Mouse (Mus musculus): ENCODE data around the gene Pou2f1.

Pou2f1 gene

DNA sequence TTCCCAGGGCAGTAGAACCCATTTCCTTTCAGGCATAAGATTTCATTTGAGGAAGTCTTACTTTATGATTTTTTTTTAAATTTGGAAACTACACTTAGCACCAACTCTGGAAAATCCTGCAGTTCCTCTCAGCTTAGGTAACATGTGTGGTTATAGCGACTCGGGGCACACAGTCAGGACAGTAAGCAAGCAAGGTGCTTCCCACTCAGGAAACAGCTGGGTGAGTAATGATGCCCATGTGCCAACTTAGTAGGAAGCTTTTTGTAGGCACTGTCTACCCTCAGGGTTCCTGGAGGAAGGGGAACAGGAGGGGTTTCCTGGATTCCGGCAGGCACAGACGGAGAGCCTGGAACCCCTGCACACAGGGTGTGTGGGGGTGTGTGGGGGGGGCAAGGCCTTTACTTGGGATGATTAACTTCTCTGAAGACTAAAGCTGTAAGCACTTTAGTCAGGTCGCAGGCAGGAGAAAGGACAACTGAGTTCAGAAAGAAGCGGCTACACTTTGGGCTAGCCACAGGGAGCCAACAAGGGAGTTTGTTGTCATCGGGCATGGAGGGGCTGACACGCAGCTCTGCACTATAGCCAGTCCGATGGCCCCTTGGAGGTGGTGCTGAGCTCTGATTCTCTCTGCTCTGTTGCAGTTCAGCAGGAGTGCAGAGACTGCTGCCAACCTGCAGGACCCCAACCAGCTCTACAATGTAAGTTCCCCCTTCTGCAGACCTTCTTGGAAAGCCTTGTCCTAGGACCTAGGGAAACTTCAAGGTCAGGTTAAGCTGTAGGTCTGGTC lies 146.5 kb downstream of the Pou2f1 start:
- in situ Hi-C loops (cut with MboI; ENCODE audit: unreplicated experiment in 2 of 2): loop anchor here (5.0 kb wide), 1 partner anchor 296 kb away; no protein-coding TSS in a partner anchor

DNA sequence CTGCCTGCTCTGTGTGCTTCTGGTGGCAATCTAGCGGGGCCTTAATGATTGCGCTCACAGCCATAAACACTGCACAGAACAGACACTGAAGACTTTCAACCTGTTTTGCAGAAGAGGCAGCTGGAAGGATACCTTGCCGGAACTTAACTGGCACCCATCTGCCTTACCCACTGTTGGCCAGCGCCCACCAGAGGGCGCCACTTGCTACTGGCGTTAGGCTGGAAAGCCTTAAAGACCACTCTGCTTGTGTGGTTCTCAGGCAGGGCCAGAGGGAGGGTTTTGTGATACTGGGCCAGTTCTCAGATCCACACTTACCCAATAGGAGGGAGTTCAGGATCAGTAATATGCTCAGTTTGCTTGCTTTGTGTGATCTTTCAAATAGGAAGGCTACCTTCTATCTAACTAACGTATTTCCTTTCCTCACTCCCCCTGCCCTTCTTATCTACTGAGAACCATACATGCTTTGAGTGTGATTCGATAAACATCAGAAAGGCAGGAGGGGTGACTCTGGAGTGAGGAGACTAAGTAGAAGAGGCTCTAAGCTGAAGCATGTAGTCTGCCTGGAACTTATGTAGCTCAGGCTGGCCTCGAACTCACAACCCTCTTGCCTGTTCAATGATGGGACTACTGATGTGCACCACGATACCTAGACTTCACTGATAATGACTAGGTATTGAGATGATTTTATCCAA lies 148.6 kb downstream of the Pou2f1 start:
- in situ Hi-C loops (cut with MboI; ENCODE audit: unreplicated experiment in 2 of 2): loop anchor here (5.0 kb wide), 2 partner anchors 113 to 118 kb away; no protein-coding TSS in a partner anchor

DNA sequence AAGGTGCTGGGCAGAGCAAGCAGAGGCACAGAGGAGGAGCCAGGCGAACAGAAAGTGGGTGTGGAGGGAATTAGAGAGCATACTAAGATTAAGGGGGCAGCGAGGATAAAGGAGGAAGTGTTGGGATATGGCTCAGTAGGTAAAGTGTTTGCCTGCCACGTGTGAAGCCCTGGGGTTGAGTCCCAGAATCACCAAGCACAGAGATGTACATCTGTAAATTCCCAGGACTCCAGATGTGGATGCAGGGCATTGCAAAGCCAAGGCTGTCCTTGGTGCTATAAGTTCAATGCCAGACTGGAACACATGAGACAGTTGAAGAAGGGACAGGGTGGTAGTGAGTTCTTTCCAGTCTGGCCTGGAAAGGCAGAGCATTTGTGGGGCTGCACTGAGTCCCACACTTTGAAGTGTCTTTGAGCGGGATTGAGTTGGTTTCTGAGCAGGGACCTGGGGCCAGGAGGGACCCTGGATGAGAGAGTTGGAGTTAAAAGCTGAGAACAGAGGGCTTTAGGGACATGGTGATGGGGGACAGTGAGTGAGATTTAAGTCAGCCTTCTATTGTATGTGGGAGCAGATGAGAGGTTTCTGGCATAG lies 149.3 kb downstream of the Pou2f1 start:
- in situ Hi-C loops (cut with MboI; ENCODE audit: unreplicated experiment in 2 of 2): loop anchor here (5.0 kb wide), 2 partner anchors 114 to 119 kb away; no protein-coding TSS in a partner anchor

DNA sequence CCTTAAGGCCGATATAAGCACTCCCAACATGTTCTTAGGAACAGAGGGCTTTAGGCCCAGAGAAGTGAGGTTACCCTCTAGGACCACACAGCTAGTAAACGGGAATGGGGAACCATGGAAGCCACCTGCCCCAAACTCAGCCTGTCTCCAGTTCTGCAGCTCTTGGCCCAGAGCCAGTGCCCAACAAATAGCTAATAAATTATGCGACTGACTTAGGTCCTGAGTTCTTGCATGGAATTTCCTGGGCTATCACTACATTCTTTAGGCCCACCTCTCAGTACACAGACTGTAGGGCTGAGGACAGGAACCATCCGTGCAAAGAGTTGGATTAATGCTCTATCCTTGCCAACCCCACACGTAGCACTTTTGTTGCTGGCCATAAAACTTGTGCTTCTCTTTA lies 150.3 kb downstream of the Pou2f1 start:
- in situ Hi-C loops (cut with MboI; ENCODE audit: unreplicated experiment in 2 of 2): loop anchor here (5.0 kb wide), 2 partner anchors 115 to 120 kb away; no protein-coding TSS in a partner anchor

DNA sequence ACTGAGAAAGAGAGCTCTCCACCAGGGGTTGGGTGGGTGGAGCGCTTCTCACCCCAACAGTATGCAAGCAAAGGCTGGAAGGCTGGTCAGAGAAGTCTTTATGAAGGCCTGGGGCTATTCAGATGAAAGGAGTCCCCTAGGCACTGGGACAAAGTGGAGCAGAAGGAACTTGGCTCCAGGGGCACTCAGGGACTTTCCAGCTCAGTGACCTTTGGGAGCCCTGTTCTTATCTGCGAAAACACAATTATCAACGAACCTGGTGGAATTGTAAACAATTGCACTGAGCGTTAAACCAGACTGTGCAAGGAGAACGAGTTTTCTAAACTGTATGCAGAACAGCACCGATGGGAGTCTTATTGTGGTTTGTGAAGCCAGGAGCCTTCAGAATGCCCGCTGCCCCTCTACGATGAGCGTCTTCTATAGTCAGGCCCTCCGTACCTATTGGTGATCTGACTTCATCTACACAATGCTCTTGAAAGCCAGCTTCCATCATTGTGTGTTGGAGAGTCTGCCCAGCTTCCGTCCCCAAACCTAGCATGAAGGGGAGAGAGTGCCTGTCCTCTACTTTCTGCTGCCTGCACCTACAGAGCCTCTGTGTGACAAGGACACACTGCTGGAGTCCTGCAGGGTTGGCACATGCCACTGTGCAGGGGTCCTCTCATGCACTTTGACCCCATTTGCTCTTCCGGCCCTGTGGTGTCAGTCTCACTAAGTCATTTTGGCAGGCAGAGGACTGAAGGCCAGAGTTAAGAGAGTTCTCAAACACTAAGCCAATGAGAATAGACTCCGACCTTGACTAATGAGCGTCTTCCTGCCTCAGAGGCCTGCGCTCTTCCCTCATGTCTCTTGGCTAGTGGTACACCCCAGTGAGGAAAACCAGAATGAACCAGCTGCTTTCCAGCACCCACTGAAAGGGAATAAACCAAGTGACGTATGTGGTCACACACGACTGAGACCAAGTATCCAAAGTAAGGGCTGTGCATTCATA lies 152.7 kb downstream of the Pou2f1 start:
- in situ Hi-C loops (cut with MboI; ENCODE audit: unreplicated experiment in 2 of 2): loop anchor here (5.0 kb wide), 3 partner anchors 67 to 123 kb away; no protein-coding TSS in a partner anchor

DNA sequence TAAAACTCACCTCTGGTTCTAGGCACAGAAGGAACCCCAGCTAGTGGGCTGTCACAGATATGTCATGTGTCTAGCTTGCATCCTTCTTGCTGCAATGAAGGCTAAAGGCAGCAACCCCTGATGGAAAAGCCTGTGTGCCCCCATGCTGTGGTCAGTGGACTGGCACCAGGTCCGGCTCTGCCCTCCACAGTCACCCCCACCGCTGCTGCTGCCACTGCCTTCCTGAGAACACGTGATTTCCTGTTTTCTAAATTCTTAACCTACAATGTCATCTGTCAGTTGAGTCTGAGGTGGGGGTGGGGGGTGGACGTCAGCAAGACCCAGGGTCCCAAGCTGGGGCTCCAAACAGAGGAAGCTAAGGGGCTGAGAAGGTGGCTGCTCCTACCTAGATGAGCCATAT lies 153.6 kb downstream of the Pou2f1 start:
- in situ Hi-C loops (cut with MboI; ENCODE audit: unreplicated experiment in 2 of 2): loop anchor here (5.0 kb wide), 1 partner anchor 67 kb away; no protein-coding TSS in a partner anchor

DNA sequence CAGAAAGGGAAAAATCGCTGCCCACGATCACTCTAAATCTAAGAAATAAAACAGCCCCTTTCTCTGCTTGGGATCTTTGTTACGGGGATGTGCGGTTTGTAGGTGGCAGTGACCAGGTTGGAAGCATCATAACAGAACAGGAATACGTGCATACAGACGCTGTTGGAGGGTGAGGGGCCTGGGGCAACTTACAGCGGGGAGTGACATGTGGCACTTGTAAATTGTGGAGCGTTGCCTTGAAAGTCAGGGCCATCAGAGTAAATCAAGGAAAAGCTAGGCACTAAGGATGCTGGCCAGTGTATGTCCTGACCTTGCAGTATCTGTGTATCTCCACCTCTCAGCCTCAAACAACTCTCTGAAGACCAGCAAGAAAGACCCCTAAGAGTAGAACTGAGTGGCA lies 154.1 kb downstream of the Pou2f1 start:
- in situ Hi-C loops (cut with MboI; ENCODE audit: unreplicated experiment in 2 of 2): loop anchor here (5.0 kb wide), 1 partner anchor 66 kb away; no protein-coding TSS in a partner anchor

DNA sequence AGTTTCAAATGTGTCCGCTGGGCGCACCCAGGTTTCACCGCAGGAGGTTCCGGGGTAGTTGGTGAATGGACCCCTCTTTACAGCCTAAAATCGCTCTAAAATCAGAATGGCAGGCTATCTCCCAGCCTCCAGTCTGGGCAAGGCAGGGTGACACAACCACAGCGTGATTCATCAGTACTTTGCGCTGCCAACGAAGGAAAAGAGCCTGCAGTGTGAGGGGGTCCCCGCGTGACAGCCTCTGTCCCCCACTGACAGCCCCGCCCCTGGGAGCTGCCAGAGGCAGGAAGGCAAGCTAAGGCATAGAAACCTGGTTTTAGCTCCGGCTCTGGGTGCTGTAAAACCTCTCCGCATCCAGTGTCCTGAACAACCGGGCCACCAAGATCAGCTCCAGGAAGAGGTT lies 157.1 kb downstream of the Pou2f1 start:
- in situ Hi-C loops (cut with MboI; ENCODE audit: unreplicated experiment in 2 of 2): loop anchor here (5.0 kb wide), 1 partner anchor 63 kb away; no protein-coding TSS in a partner anchor

DNA sequence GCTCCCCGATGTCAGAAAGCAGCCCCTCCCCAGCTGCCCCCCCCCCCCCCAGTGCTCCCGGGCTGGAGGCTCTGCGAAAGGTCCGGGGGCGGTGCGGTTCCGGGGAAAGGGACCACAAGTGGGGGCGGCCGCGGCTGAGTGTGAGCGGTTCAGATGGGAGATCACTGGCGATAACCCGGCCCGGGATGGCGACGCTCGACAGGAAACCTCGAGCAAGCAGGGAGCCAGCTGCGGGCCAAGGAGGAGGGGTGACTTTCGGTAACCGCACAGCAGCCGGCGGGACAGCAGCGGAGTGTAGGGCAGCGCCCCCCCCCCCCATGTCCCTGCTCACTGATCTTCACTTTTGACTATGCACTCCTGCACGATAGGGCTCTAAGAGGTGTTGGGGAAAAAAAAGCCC lies 157.5 kb downstream of the Pou2f1 start:
- in situ Hi-C loops (cut with MboI; ENCODE audit: unreplicated experiment in 2 of 2): loop anchor here (5.0 kb wide), 1 partner anchor 63 kb away; no protein-coding TSS in a partner anchor

DNA sequence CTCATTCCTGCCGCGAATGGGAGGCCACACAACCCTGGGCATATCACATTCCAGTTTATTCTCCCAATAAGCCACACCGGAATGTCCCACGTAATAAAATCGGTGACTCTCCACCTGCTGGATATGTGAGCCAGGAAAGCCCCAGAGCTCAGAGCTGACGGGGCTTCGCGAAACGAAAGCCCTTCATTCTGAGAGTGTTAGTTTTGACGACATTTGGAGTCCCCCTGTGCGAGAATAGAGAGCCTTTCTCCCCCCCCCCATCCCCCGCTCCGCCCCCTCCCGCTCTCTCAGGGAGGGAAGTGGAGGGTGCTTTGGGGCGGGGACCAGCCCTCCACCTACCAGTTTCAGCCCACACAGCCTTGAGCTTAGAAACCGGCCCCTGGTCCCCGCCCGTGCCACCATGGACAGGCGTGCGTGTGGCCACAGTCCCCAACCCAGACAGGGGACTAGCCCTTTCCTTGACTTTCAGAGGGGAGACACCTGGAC lies 158.0 kb downstream of the Pou2f1 start:
- in situ Hi-C loops (cut with MboI; ENCODE audit: unreplicated experiment in 2 of 2): no loop called here

DNA sequence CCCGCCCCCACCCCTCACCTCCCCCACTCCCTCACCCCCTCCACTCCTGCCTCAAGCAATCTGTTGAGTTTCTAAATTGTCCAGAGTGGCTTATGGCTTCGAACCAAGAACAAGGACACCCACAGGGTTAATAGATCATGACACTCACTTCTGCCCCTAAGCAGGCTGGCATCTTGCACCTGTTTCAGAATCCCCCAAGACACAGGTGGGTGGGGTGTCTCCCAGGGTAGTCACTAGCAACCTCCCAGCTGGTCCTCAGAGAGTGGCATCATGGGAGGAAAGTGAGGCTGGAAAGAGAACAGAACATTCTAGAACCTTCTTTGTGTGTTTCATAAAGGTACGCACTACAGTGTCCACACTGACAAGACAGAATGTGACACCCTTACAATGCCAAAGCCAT lies 158.9 kb downstream of the Pou2f1 start:
- in situ Hi-C loops (cut with MboI; ENCODE audit: unreplicated experiment in 2 of 2): no loop called here

DNA sequence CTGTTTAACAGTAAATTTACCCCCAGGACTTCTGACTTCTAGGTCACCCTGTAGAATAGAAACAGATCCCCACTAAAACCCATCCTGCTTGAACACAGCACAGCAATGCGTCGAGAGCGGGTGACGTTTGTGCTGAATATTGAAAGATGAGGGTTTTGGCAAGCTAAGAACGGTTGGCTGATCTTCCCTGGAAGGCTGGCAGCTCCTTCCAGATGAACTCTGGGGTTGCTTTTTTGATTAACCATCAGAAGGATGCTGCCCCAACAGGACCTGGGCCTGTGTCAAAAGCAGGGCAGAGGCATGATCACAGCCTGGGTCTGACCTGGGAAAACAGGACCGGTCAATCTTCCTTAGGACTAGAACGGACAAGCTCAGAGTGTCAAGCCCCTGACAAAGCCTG lies 160.3 kb downstream of the Pou2f1 start:
- in situ Hi-C loops (cut with MboI; ENCODE audit: unreplicated experiment in 2 of 2): no loop called here

DNA sequence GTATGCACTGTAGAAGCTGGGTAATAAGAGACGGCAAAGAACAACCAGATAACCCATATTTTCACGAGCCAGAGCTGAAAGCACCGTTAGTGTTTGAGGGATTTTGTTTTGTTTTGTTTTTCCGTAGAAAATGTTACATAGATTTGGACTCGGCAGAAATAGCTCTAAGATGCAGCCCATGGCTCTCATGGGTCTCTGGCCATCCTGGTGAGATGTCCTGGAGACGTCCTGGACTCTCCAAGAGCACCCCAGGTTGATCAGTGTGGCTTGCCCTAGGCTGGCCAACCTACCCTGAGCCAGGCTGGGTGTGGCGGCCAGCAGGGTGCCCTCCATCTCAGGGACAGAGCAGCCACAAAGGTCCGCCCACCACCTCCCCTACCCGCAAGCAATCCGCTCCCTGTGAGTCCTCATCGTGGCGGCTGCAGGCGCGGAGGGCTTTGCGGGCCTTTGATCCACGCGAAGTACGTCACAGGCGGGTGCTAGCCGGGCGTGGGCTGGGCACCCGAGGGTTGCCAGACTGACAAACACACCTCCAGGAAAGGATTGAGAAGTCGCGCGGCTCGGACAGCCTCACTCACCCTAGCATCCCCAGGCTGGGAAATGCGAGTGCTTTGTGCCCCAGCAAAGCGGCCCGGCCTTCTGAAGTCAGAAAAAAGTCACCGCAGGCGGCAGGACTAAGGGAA lies 161.8 kb downstream of the Pou2f1 start:
- in situ Hi-C loops (cut with MboI; ENCODE audit: unreplicated experiment in 2 of 2): no loop called here

DNA sequence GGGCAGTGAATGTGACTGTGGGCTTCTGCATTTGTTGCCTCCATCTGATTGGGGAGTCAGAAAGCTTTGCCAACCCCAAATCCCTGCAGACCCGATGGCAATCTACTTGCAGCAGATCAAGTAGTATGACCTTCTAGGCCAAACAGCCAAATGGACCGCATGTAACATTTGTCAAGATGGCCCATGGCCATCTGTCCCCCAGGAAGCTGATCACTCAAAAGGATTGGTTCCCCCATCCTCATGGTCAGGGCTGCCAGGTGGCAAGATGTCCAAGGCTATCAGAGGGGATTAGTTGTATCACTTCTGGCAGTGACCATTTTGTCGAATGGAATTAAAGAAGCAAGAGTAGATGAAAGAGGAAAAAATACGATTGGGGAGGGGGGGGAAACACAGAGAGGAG lies 163.3 kb downstream of the Pou2f1 start:
- in situ Hi-C loops (cut with MboI; ENCODE audit: unreplicated experiment in 2 of 2): no loop called here

DNA sequence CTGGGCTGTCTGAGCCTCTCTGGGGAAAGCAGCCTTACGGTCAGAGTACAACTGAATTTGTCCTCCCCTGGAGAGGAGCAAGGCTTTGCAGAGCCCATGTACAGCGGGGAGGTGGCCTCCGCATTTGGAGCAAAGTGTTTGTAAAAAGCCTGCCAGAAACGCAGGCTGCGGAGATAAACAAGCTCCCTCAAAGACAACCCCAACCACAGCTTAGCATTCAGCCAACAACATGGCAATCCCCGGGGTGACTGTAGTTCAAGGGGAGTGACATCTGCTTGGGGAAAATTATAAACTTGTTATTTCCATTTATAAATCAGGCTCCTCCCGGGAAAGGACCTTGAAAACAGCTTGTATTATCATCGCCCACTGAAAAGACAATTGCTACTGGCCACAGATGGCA lies 164.9 kb downstream of the Pou2f1 start:
- in situ Hi-C loops (cut with MboI; ENCODE audit: unreplicated experiment in 2 of 2): no loop called here

DNA sequence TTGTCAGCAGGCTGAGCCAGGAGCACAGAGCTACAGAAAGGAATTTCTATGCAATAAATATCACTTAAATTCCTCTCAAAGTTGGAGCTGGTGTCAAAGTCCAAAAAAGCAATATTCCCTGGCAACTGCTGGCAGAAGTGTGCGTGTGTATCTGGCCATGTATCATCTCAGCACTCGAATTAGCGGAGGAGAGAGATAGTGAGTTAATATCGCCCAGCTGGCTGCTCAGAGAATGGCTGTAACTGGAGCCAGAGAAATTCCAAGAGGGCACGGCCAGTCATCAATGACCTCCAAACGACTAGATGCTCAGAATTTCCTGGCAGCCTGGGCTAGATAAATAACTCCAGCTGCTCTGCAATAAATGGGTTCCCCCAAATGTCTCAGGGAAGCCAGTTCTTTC lies 166.0 kb downstream of the Pou2f1 start:
- in situ Hi-C loops (cut with MboI; ENCODE audit: unreplicated experiment in 2 of 2): no loop called here

DNA sequence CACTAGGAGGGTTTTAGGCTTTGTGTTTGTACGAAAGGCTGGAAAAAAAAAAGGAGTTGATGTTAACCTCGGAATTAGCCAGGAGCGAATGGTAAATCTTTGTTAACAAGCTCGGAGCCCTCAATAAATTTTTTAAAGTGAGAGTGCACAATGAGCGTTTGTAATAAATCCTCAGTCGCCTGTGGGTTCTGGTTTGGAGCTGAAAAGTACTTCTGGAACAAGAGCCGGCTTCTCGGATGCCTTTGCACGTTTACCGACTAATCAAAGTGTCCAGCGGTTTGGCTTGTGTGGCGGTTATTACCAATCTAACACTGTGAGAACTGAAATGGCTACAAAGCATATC lies 167.9 kb downstream of the Pou2f1 start:
- in situ Hi-C loops (cut with MboI; ENCODE audit: unreplicated experiment in 2 of 2): no loop called here

DNA sequence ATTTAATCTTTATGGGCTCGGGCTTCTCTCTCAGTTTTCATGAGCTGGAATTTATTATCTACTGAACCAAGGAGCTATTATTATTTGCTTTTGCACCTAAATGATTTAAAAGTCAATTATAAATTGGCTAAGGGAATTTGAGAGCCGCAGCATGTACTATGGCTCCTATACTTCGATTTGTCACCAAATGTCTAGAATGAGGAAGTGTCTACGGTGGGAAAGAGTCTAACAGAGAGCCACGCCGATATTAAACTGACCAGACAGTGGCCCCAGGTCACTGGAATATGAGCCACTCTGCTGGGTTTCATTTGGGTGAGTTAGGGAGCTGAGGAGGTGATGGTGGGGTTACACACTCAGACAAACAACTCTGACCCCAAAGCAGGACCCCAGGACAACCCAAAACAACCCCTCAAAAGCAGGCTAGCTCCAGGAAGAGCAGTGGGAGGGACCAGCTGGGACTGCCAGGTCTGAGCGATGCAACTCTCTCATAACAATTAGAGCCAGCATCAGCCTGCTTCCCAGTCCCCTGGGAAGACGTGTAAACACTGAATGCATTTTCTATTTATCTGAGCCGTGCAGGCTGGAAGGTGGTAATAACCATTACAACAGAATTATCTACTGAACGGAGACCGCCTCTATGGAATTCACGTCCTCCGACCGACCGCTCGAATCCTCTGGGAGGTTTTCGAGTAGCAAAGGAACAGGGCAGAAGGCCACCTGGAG lies 168.4 kb downstream of the Pou2f1 start:
- in situ Hi-C loops (cut with MboI; ENCODE audit: unreplicated experiment in 2 of 2): no loop called here

DNA sequence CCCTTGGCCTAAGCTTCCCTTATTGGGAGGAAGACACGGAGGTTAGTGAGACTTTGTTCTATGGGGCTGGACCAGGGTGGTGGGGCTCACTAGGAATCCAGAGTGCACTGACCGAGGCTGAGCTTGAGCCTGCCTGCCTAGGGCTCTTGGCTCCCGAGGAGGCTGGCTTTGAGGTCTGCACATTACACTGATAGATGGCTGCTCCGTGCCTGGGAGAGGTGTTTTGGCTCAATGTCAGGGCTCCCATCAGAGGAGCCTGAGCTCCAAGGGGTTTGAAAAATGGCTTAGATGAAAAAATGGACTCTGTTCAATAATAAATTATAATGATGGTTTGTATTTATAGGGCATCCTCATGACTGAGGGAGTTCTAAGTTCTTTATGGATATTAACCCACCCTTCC lies 169.2 kb downstream of the Pou2f1 start:
- in situ Hi-C loops (cut with MboI; ENCODE audit: unreplicated experiment in 2 of 2): no loop called here
